Mouse (Mus musculus) frontal cortex, postnatal 10 days (tissue): ENCODE data around the gene Mad2l1bp.

Experiments used
- DNase-seq, 2 experiments: peaks; one replicate each; pipeline ENCODE4 v3.0.0; 2022; ENCODE audit warnings: low spot score in 2 of 2, mixed read lengths in 1 of 2

Gene Mad2l1bp

DNA sequence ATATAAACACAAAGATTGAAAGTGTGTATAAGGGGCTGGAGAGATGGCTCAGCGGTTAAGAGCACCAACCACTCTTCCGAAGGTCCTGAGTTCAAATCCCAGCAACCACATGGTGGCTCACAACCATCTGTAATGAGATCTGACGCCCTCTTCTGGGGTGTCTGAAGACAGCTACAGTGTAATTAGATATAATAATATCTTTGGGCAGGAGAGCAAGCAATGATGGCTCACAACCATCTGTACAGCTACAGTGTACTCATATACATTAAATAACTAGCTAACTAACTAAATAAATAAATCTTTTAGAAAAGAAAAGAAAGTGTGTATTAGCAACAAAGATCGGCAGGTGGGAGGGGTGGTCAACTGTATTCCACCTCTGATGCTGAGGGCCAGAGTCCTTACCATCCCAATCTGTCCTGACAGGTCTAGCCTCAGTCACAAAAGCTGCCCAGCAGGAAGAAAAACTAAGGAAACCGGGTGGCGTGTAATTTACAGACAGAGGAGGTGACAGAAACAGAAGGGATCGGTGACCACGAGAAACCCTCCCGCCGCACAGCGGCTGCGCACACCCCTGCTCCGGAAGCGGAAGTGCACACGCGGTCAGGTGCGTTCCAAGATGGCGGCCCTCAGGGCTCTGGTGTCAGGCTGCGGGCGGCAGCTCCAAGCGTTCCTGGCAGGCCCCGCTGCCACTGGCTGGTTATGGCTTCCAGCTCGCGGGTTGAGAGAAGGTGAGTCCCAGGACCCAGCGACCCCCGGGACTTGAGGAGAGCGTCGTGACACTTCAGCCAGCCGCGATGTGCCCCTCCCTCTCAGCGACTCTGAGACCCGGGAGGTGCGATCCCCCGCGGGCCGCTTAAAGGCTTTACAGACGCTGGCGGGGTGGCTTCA is 42.7 kb downstream of the Mad2l1bp start, which contains the start of gene Mrps18a:
Mrps18a (plus strand) TSS at position 585 of the 888 bp plus-strand sequence.
- DNase-seq = peak; percentile 72 to 82

DNA sequence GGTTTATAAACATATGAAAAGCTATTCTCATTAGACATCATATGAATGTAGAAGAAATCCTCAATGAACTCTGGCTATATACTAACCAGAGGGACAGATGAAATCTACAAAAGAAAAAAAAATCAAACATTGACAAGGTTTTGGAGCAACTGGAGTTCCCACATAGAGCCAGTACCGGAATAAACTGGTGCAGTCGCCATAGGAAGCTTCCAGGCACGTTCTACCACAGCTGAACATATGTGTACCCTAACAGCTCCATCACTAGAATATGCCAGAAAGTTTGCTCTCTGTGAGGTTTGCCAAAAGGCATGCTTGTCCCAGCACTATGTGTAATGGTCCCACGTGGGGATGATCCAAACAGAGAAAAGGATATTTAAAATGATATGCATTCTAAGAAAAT is 45.1 kb downstream of the Mad2l1bp start:
- no peak for DNase-seq

DNA sequence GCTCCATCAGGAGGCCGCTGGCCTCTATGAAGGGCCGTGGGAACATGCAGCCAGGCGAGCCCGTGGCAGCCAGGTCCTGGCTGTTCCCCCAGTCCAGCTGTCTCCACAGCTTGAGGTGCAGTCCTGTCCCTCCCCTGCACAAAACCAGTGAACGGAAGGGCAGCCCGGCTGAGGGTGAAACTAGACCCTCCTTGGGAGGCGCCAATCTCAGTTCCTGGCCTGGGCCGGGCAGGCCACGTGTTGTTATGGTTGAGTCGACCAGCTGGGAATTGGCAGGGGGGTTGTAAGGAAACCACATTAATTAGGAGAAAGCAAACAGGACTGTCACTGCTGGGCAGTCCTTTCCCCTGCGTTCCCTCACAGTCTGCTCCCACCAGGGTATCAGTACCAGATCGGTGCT is 48.9 kb downstream of the Mad2l1bp start:
- DNase-seq = no peak

DNA sequence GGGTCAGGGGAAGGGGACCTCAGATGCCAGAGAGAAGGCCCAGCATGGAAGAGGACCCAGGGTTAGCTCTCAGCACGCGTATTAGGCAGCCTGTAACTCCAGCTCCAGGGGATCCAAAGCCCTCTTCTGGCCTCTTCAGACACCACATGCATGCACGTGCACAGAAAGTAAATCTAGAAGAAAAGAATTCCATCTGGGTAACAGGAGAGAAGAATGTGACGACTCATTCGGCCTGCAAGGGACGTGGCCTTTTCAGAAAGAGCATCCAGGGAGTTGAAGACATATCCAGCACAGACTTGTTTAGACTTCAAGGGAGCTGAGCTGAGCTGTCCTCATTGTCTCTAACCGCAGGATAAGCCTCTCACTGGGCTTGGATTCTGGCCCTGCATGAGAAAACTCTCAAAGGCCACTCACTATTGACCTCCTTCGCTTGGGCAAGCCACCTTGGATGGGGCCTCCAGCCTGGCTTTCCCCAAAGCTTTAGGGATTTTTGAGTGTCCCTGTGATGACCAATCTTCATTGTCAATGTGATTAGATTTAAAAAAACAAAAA is 50.7 kb downstream of the Mad2l1bp start:
- no peak for DNase-seq

DNA sequence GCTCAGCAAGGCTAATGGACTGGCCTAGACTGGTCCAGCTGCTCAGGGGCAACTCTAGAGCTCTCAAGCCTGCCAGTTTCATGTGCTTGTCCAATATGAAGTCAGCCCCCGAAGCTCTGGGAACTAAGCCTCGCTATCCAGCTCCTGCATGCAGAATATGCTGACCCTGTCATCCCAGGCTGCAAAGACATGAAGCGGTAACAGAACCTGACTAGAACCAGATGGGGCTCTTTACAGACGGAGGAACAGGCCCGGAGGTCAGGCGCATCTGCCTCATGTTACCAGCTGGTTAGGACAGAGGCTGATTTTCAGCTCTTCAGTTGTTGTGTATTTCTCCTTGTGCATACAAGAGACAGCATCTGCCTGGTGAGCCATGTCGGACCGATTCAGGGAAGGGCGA is 51.4 kb downstream of the Mad2l1bp start:
- no peak for DNase-seq

DNA sequence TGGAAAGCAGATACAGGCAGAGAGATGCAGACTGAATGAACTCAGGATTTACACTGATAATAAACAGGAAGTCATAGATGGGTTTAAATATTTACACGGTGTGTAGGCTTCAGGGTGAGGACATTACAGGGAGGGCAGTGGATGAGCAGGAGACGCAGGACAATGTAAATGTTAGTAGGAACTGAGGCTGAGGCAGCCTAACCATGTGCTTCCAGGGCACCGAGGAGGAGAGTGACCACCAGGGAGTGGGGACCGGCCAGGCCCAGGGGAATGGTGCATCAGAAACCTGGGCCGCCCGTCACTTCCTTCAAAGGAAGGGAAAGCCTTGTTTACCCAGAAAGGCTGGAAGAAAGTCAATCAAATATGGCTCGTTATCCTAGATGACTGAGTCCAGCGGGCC is 54.8 kb downstream of the Mad2l1bp start:
- no peak for DNase-seq
